Mouse (Mus musculus) erythroblast, embryonic 14.5 days (primary cell): ENCODE results near the gene Marf1.

Experiments used
- GATA1 ChIP-seq: IDR thresholded peaks from 2 replicates; pipeline ENCODE4 v1.6.1; 2012; ENCODE audit warnings: low read length, inconsistent platforms, mixed read lengths
- TAL1 ChIP-seq: IDR thresholded peaks from 3 replicates; pipeline ENCODE4 v1.6.1; 2012; ENCODE audit warnings: low read length, inconsistent platforms, mixed read lengths

GRCm38 (mm10) chr16:14198798-14199197 is 35.6 kb upstream of the Marf1 start:
- TF ChIP-seq TAL1, result no peak
- no peak for TF ChIP-seq GATA1
